Mouse (Mus musculus) B cell, adult 67 days (primary cell): ENCODE measurements around the gene Gsk3b. TPM values are rescaled to one million over a fixed set of nuclear protein-coding genes. Genes with fewer than 3 reads are reported as not detected.

Source experiments
- total RNA-seq, 2 experiments: library from RNA; stranded (reverse); gene quantifications; 4 replicates each; pipeline ENCODE4 v1.2.4; 2023

Gsk3b gene
- 10 to 100 TPM; 74.0 to 80.4 TPM for total RNA-seq

GRCm38 (mm10) chr16:38088629-38089446 is at the start of gene Gsk3b:
Gene Gsk3b, plus strand, starts transcription at chr16:38089001.

GRCm38 (mm10) chr16:38294685-38295348 is 206.0 kb downstream of the Gsk3b start, which contains the start of gene Nr1i2:
Gene Nr1i2, minus strand, starts transcription at chr16:38294824.

Other genes starting within 250 kb of the Gsk3b start
- gene Gm36028, start 227.9 kb upstream of the Gsk3b start, total RNA-seq, result not detected
- gene Lrrc58, start 220.6 kb upstream of the Gsk3b start, total RNA-seq, result 10 to 100 TPM; 31.9 to 32.3 TPM
- 1 to 10 TPM; 3.7 to 5.8 TPM for gene Gpr156, start 172.5 kb upstream of the Gsk3b start, total RNA-seq
- gene Nr1i2, start 205.8 kb downstream of the Gsk3b start, total RNA-seq, result not detected